ENCODE assay signal across 22 mouse cellular contexts in genomic region chr5:124741898-124742599, GRCm38 (mm10). TPM values are rescaled to one million over a fixed set of nuclear protein-coding genes. Genes with fewer than 3 reads are reported as not detected.
DNase-seq lines count a peak whose midpoint lies in the region; ATAC-seq and TF ChIP-seq lines count a peak whose summit lies in the region.
"Had no signal": no experiment of that assay in that cellular context is flagged by ENCODE, and none has a peak within 500 bp of the region (broad histone marks: within the 10 kb centered on the region; RNA-seq: fewer than 3 reads in every experiment).

No protein-coding gene starts in this region.

- 0 out of 2 replicates have a peak, but pooled peaks have one; percentile 22 for TF ChIP-seq CTCF in liver, postnatal 0 days (IDR thresholded peaks at IDR 0.05; ENCODE audit: low read depth)
- peak; percentile 51 to 62 (median 61) for TF ChIP-seq CTCF in MEL (IDR thresholded peaks at IDR 0.05 in 2 of 3, conservative IDR thresholded peaks at IDR 0.05 in 1 of 3; ENCODE audit: control insufficient read depth in 1 of 3, insufficient read depth in 1 of 3, low read depth in 2 of 3, low read length in 3 of 3, poor library complexity in 1 of 3, severe bottlenecking in 1 of 3)

- intact Hi-C loops in heart, postnatal 36 days (cut with DNase I): no loop called here

- no peak for ATAC-seq in liver, postnatal 0 days
- ATAC-seq: hindbrain, postnatal 0 days had no signal

- no peak overlapping the region for H3K9ac ChIP-seq in liver, postnatal 0 days (replicated peaks)
- H3K9ac ChIP-seq in MEL (ENCODE audit: control insufficient read depth, low read depth, low read length, poor library complexity, severe bottlenecking): no peak overlapping the region
- H3K9ac ChIP-seq: embryonic facial prominence, embryonic 15.5 days; heart, embryonic 13.5 days; kidney, embryonic 15.5 days; liver, embryonic 13.5 days; midbrain, embryonic 12.5 days; neural tube, embryonic 15.5 days had no signal

- no peaks in the 10 kb centered on the region for H3K79me2 ChIP-seq in MEL (ENCODE audit: control insufficient read depth, insufficient read depth, low read length, poor library complexity)

- no peak overlapping the region for H3K4me3 ChIP-seq in liver, postnatal 0 days (ENCODE audit: low read depth, low read length)
- no peak overlapping the region for H3K4me3 ChIP-seq in MEL (ENCODE audit: control insufficient read depth in 1 of 2, insufficient read depth in 1 of 2, low read depth in 2 of 2, low read length in 2 of 2)
- H3K4me3 ChIP-seq: embryonic facial prominence, embryonic 15.5 days; forebrain, embryonic 10.5 days; heart, embryonic 13.5 days; kidney, embryonic 15.5 days; liver, embryonic 13.5 days; midbrain, embryonic 12.5 days; neural tube, embryonic 15.5 days had no signal

- no peaks in the 10 kb centered on the region for H3K27me3 ChIP-seq in liver, postnatal 0 days (ENCODE audit: insufficient read depth, low read length)
- H3K27me3 ChIP-seq in MEL (ENCODE audit: control insufficient read depth in 1 of 2, insufficient read depth in 2 of 2, low read length in 2 of 2): no peaks in the 10 kb centered on the region
- H3K27me3 ChIP-seq: embryonic facial prominence, embryonic 15.5 days; heart, embryonic 13.5 days; kidney, embryonic 15.5 days; liver, embryonic 13.5 days; midbrain, embryonic 12.5 days; neural tube, embryonic 15.5 days had no signal

- H3K4me1 ChIP-seq in liver, postnatal 0 days (ENCODE audit: insufficient read depth): no peaks in the 10 kb centered on the region
- 0 out of 4 replicates have a peak, but pooled peaks cover 0 to 2% of the 10 kb centered on the region in 2 experiments for H3K4me1 ChIP-seq in MEL (ENCODE audit: control insufficient read depth in 1 of 2, insufficient read depth in 2 of 2, low read length in 2 of 2)
- H3K4me1 ChIP-seq: embryonic facial prominence, embryonic 15.5 days; forebrain, embryonic 10.5 days; heart, embryonic 13.5 days; kidney, embryonic 15.5 days; liver, embryonic 13.5 days; midbrain, embryonic 12.5 days; neural tube, embryonic 15.5 days had no signal

- no peak for TF ChIP-seq POLR2A in MEL (IDR thresholded peaks at IDR 0.05; ENCODE audit: control insufficient read depth in 1 of 2, insufficient read depth in 1 of 2, low read depth in 1 of 2, low read length in 2 of 2, poor library complexity in 1 of 2)

- no peak for TF ChIP-seq EP300 in liver, postnatal 0 days (IDR thresholded peaks at IDR 0.05; ENCODE audit: low read depth)
- TF ChIP-seq EP300 in MEL (IDR thresholded peaks at IDR 0.05; ENCODE audit: low read depth in 1 of 2, low read length in 2 of 2): no peak

- H3K36me3 ChIP-seq in liver, postnatal 0 days (replicated peaks; ENCODE audit: insufficient read depth, low read length): no peaks in the 10 kb centered on the region
- no peaks in the 10 kb centered on the region for H3K36me3 ChIP-seq in MEL (ENCODE audit: control insufficient read depth in 1 of 2, insufficient read depth in 2 of 2, low read length in 2 of 2)
- H3K36me3 ChIP-seq: embryonic facial prominence, embryonic 15.5 days; forebrain, embryonic 10.5 days; heart, embryonic 13.5 days; kidney, embryonic 15.5 days; liver, embryonic 13.5 days; midbrain, embryonic 12.5 days; neural tube, embryonic 15.5 days had no signal

- no peak overlapping the region for H3K27ac ChIP-seq in liver, postnatal 0 days (ENCODE audit: low read depth)
- no peak overlapping the region for H3K27ac ChIP-seq in MEL (ENCODE audit: control insufficient read depth, low read depth, low read length)
- H3K27ac ChIP-seq: embryonic facial prominence, embryonic 15.5 days; forebrain, embryonic 10.5 days; heart, embryonic 13.5 days; hindbrain, postnatal 0 days; kidney, embryonic 15.5 days; liver, embryonic 13.5 days; macrophage; midbrain, embryonic 12.5 days; neural tube, embryonic 15.5 days had no signal

- peak; percentile 27 for TF ChIP-seq RAD21 in MEL (IDR thresholded peaks at IDR 0.05; ENCODE audit: low read depth, low read length)

- no peaks in the 10 kb centered on the region for H3K9me3 ChIP-seq in liver, postnatal 0 days (ENCODE audit: low read length)
- no peaks in the 10 kb centered on the region for H3K9me3 ChIP-seq in MEL (replicated peaks; ENCODE audit: insufficient read depth, low read length)
- H3K9me3 ChIP-seq: kidney, embryonic 15.5 days had no signal

- H3K4me2 ChIP-seq in liver, postnatal 0 days (ENCODE audit: low read depth, low read length): no peak overlapping the region
- H3K4me2 ChIP-seq: embryonic facial prominence, embryonic 15.5 days; heart, embryonic 13.5 days; kidney, embryonic 15.5 days; liver, embryonic 13.5 days; midbrain, embryonic 12.5 days; neural tube, embryonic 15.5 days had no signal

- WGBS in liver, postnatal 0 days (ENCODE audit: insufficient replicate concordance): 89% methylated on average over 21 of the region's 21 CpGs

- peak; percentile 83 for DNase-seq in heart, adult 11 months
- no peak for DNase-seq in heart, postnatal 36 days
- DNase-seq in liver, postnatal 0 days: no peak
- DNase-seq in liver (no peak), 3T3-L1 (ENCODE audit: low read depth, low spot score) (peak; percentile 6), MEL (ENCODE audit: low read depth, low spot score) (peak; percentile 46)
- DNase-seq in urinary bladder, postnatal 36 days (ENCODE audit: low spot score in 2 of 2): no peak
- no peak for DNase-seq in adrenal gland, adult 8-10 months
- DNase-seq: adrenal gland, postnatal 25 days; cerebellum, adult 8-10 months; gastrocnemius, postnatal 36 days; heart, postnatal 4 days; liver, embryonic 13.5 days; right cerebral cortex, postnatal 25 days had no signal

TF ChIP-seq in MEL, 35 proteins besides CTCF, POLR2A, EP300 and RAD21:
- no peak for TF ChIP-seq MEF2A (IDR thresholded peaks at IDR 0.05; ENCODE audit: extremely low read depth, insufficient replicate concordance, low read depth, low read length, poor library complexity, severe bottlenecking)
- no peak for TF ChIP-seq MYB (IDR thresholded peaks at IDR 0.05; ENCODE audit: low read depth, low read length)
- peak; percentile 65 for TF ChIP-seq SMC3 (IDR thresholded peaks at IDR 0.05; ENCODE audit: low read depth, low read length)
- peak; percentile 42 for TF ChIP-seq ZC3H11A (IDR thresholded peaks at IDR 0.05; ENCODE audit: low read depth, low read length)
- TF ChIP-seq USF2 (IDR thresholded peaks at IDR 0.05; ENCODE audit: borderline replicate concordance in 1 of 2, insufficient read depth in 1 of 2, low read depth in 1 of 2, low read length in 2 of 2): no peak
- no peak for TF ChIP-seq CHD1 (IDR thresholded peaks at IDR 0.05; ENCODE audit: low read depth, low read length)
TF ChIP-seq in MEL: peak in this region for 2.

RNA-seq across cellular contexts. Expression of gene Dnah10, which starts 17.2 kb away (rescaled TPM):
- under 1 TPM in 1 of 2 experiments, not detected in 1; 0.06 TPM for total RNA-seq in heart, postnatal 36 days (2021)
- not detected in 2 replicates for polyA plus RNA-seq in liver, postnatal 0 days (2015; fragmentation: Nextera tagmentation; extraction: Ambion mirVana)
- 0.03 and 0.04 TPM in 2 replicates for total RNA-seq in MEL (2012; rRNA removed)
- under 1 TPM in 1 of 2 experiments, not detected in 1; 0.11 TPM for polyA plus RNA-seq in MEL (2012; ENCODE audit: insufficient read depth in 1 of 2, insufficient read length in 2 of 2, low read depth in 1 of 2, low replicate concordance in 2 of 2, missing spikeins in 1 of 2)
- total RNA-seq in adrenal gland, adult 8-10 months (2022): 10 to 100 TPM in 1 of 4 experiments, 1 to 10 TPM in 3; 1.7 to 10.5 (median 5.8) TPM
- polyA plus RNA-seq: forebrain, embryonic 10.5 days; liver, embryonic 13.5 days; macrophage had no signal

Comparison
In these comparisons a context has a peak if more than half of its experiments do, and no peak if none do; other contexts are left out.
1. DNase-seq: peak in heart, adult 11 months (single experiment), 3T3-L1 (single experiment) and MEL (single experiment); none in heart, postnatal 36 days (0 of 2), liver, postnatal 0 days (single experiment), liver (single experiment), urinary bladder, postnatal 36 days (0 of 2) and adrenal gland, adult 8-10 months (single experiment).